In the genomic region with DNA sequence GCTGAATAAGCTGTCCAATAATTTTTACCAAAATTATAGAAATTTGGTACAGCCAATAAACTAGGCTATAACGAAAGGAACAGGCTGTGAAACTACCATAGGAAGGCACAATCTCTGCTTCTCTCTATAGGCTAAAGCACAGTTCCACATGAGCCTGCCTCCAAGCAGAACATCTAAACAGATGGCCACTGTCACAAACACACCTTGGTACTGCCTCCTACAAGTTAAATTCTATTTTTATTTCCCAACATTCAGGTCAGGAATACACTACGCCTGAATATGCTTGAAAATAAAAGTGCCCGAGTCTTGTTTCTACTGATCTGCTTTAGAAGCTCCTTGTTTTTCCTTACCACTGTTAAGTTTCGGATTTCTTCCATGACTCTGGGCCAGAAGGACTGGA, we compare ENCODE assay signal across 22 mouse cellular contexts. TPM values are rescaled to one million over a fixed set of nuclear protein-coding genes. Genes with fewer than 3 reads are reported as not detected.
DNase-seq lines count a peak whose midpoint lies in the region; ATAC-seq lines count a peak whose summit lies in the region.
"Had no signal": no experiment of that assay in that cellular context is flagged by ENCODE, and none has a peak within 500 bp of the region (broad histone marks: within the 10 kb centered on the region; RNA-seq: fewer than 3 reads in every experiment).

No protein-coding gene starts in this region.

- H3K4me3 ChIP-seq in hindbrain, embryonic 16.5 days (ENCODE audit: low read length), result no peak overlapping the region
- H3K4me3 ChIP-seq in midbrain, embryonic 15.5 days, result no peak overlapping the region
- H3K4me3 ChIP-seq: embryonic facial prominence, embryonic 13.5 days; forebrain, embryonic 12.5 days; heart, adult 2 months; heart, embryonic 15.5 days; hindbrain, embryonic 13.5 days; intestine, embryonic 15.5 days had no signal

- no peak overlapping the region for H3K4me2 ChIP-seq in hindbrain, embryonic 16.5 days (ENCODE audit: low read length)
- H3K4me2 ChIP-seq in midbrain, embryonic 15.5 days, result no peak overlapping the region
- H3K4me2 ChIP-seq: embryonic facial prominence, embryonic 13.5 days; forebrain, embryonic 12.5 days; heart, embryonic 11.5 days; heart, embryonic 15.5 days; hindbrain, embryonic 13.5 days; intestine, embryonic 15.5 days had no signal

- H3K36me3 ChIP-seq in hindbrain, embryonic 16.5 days (ENCODE audit: control insufficient read depth, insufficient read depth, low read length), result peaks cover 5% of the 10 kb centered on the region; the same call in 1 of the 2 replicates
- H3K36me3 ChIP-seq in midbrain, embryonic 15.5 days (replicated peaks), result peaks cover 14% of the 10 kb centered on the region; the same call in 1 of the 2 replicates

- no peaks in the 10 kb centered on the region for H3K4me1 ChIP-seq in hindbrain, embryonic 16.5 days (ENCODE audit: control insufficient read depth, insufficient read depth, low read depth, low read length)
- H3K4me1 ChIP-seq in midbrain, embryonic 15.5 days, result no peaks in the 10 kb centered on the region
- H3K4me1 ChIP-seq: embryonic facial prominence, embryonic 13.5 days; intestine, embryonic 15.5 days had no signal

- no peaks in the 10 kb centered on the region for H3K9me3 ChIP-seq in hindbrain, embryonic 16.5 days (ENCODE audit: control insufficient read depth, low read length)
- no peaks in the 10 kb centered on the region for H3K9me3 ChIP-seq in midbrain, embryonic 15.5 days
- H3K9me3 ChIP-seq: embryonic facial prominence, embryonic 13.5 days; forebrain, embryonic 12.5 days; G1E; heart, embryonic 15.5 days; hindbrain, embryonic 13.5 days; intestine, embryonic 15.5 days had no signal

- no peak for DNase-seq in cerebellum, postnatal 10 days
- peak; percentile 20 for DNase-seq in layer of hippocampus, adult 9-11 months
- DNase-seq in layer of hippocampus, adult 9-10 months (ENCODE audit: low spot score), result no peak
- DNase-seq in cerebellum, adult 8-10 months, result peak; percentile 43
- DNase-seq in cerebellum, postnatal 36 days, result peak; percentile 18 to 38
- DNase-seq: adrenal gland, postnatal 14 days; B cell, adult 2 months; heart, adult 2 months; heart, postnatal 14 days; kidney, adult 18-20 months had no signal

- 94% methylated on average over 4 of the region's 4 CpGs for WGBS in hindbrain, embryonic 16.5 days
- 94% methylated on average over 4 of the region's 4 CpGs for WGBS in midbrain, embryonic 15.5 days

- no peak overlapping the region for H3K9ac ChIP-seq in hindbrain, embryonic 16.5 days (ENCODE audit: low read depth, low read length)
- no peak overlapping the region for H3K9ac ChIP-seq in midbrain, embryonic 15.5 days
- H3K9ac ChIP-seq: embryonic facial prominence, embryonic 13.5 days; forebrain, embryonic 12.5 days; heart, embryonic 15.5 days; hindbrain, embryonic 13.5 days; intestine, embryonic 15.5 days had no signal

- H3K27ac ChIP-seq in hindbrain, embryonic 16.5 days (ENCODE audit: low read depth, low read length), result no peak overlapping the region
- no peak overlapping the region for H3K27ac ChIP-seq in midbrain, embryonic 15.5 days
- H3K27ac ChIP-seq: embryonic facial prominence, embryonic 13.5 days; forebrain, embryonic 12.5 days; heart, adult 2 months; heart, embryonic 15.5 days; hindbrain, embryonic 13.5 days; intestine, embryonic 15.5 days had no signal

- H3K27me3 ChIP-seq in hindbrain, embryonic 16.5 days (replicated peaks; ENCODE audit: control insufficient read depth, insufficient read depth, low read length), result no peaks in the 10 kb centered on the region
- H3K27me3 ChIP-seq in midbrain, embryonic 15.5 days (replicated peaks), result no peaks in the 10 kb centered on the region
- H3K27me3 ChIP-seq: embryonic facial prominence, embryonic 13.5 days; forebrain, embryonic 12.5 days; heart, embryonic 15.5 days; hindbrain, embryonic 13.5 days; intestine, embryonic 15.5 days had no signal

- peak; percentile 82 for ATAC-seq in cerebellum, adult (ENCODE audit: insufficient number of reproducible peaks, low FRiP score, low TSS enrichment)
- no peak for ATAC-seq in hindbrain, embryonic 16.5 days
- no peak for ATAC-seq in midbrain, embryonic 15.5 days (replicated peaks)
- ATAC-seq: CD4-positive, CD25-positive, alpha-beta regulatory T cell, adult 4 months; forebrain, embryonic 16.5 days; intestine, embryonic 15.5 days had no signal

RNA-seq across cellular contexts. Expression of a gene that starts 41.3 kb away (rescaled TPM):
- polyA plus RNA-seq in hindbrain, embryonic 16.5 days (2015; fragmentation: Nextera tagmentation; extraction: Ambion mirVana), result 75.8 and 86.0 TPM in 2 replicates
- polyA plus RNA-seq in midbrain, embryonic 15.5 days (2015; fragmentation: Nextera tagmentation; extraction: Ambion mirVana), result 79.2 and 81.6 TPM in 2 replicates

RNA-seq across cellular contexts. Expression of a gene that starts 41.6 kb away (rescaled TPM):
- polyA plus RNA-seq in hindbrain, embryonic 16.5 days (2015; fragmentation: Nextera tagmentation; extraction: Ambion mirVana), result 7.5 and 7.8 TPM in 2 replicates
- polyA plus RNA-seq in midbrain, embryonic 15.5 days (2015; fragmentation: Nextera tagmentation; extraction: Ambion mirVana), result 4.5 and 4.9 TPM in 2 replicates
- polyA plus RNA-seq: CD4-positive, CD25-positive, alpha-beta regulatory T cell, adult 4 months; G1E had no signal

Comparison
In these comparisons a context has a peak if more than half of its experiments do, and no peak if none do; other contexts are left out.
1. DNase-seq: peak in layer of hippocampus, adult 9-11 months (single experiment), cerebellum, adult 8-10 months (single experiment) and cerebellum, postnatal 36 days (2 of 2); none in cerebellum, postnatal 10 days (0 of 2) and layer of hippocampus, adult 9-10 months (single experiment).